Mouse (Mus musculus) spleen, postnatal 4 days (tissue): Measurements from ENCODE around the gene Slc25a11.

ENCODE experiments used
- DNase-seq, 2 experiments: peaks; one replicate each; pipeline ENCODE4 v3.0.0; 2022; ENCODE audit warnings: low spot score in 2 of 2

Slc25a11 gene

GRCm38 (mm10) chr11:70621972-70622814 lies 25.1 kb downstream of the Slc25a11 start:
- DNase-seq = no peak

GRCm38 (mm10) chr11:70619101-70619500 lies 28.2 kb downstream of the Slc25a11 start, which contains the start of gene Chrne:
Gene Chrne (minus strand): TSS chr11:70619216.
- no peak for DNase-seq

- peak in 1 of 2 experiments; percentile 68 for DNase-seq
These were observed 31.7 kb downstream of the Slc25a11 start, which contains the start of gene 4930544D05Rik for GRCm38 (mm10) chr11:70615516-70616093. Gene 4930544D05Rik (plus strand): TSS chr11:70615848.

GRCm38 (mm10) chr11:70615074-70615473 lies 32.2 kb downstream of the Slc25a11 start:
- peak; percentile 68 to 82 for DNase-seq

GRCm38 (mm10) chr11:70612505-70612904 lies 34.8 kb downstream of the Slc25a11 start:
- DNase-seq = no peak

- no peak for DNase-seq
These were observed 36.5 kb downstream of the Slc25a11 start for GRCm38 (mm10) chr11:70610752-70611151.

GRCm38 (mm10) chr11:70608381-70609066 lies 38.8 kb downstream of the Slc25a11 start:
- peak; percentile 35 to 79 for DNase-seq

GRCm38 (mm10) chr11:70607611-70608010 lies 39.7 kb downstream of the Slc25a11 start:
- no peak for DNase-seq

GRCm38 (mm10) chr11:70606717-70607116 lies 40.6 kb downstream of the Slc25a11 start:
- DNase-seq = peak in 1 of 2 experiments; percentile 57

- DNase-seq = peak; percentile 64 to 84
These were observed 42.2 kb downstream of the Slc25a11 start for GRCm38 (mm10) chr11:70605024-70605566.

- no peak for DNase-seq
These were observed 48.8 kb downstream of the Slc25a11 start for GRCm38 (mm10) chr11:70598451-70598953.

GRCm38 (mm10) chr11:70597301-70597700 lies 50.0 kb downstream of the Slc25a11 start:
- no peak for DNase-seq

GRCm38 (mm10) chr11:70596094-70596493 lies 51.2 kb downstream of the Slc25a11 start:
- DNase-seq = no peak

- no peak for DNase-seq
These were observed 51.6 kb downstream of the Slc25a11 start for GRCm38 (mm10) chr11:70595638-70596037.

GRCm38 (mm10) chr11:70594253-70594989 lies 52.9 kb downstream of the Slc25a11 start:
- DNase-seq = no peak
